Mouse (Mus musculus): Measurements from ENCODE around the gene Prss8.
"Not testable (repeated sequence)": the region's sequence is repeated elsewhere in the genome, so short reads cannot be mapped to it uniquely, and the experiment has no call there.

Gene Prss8

DNA sequence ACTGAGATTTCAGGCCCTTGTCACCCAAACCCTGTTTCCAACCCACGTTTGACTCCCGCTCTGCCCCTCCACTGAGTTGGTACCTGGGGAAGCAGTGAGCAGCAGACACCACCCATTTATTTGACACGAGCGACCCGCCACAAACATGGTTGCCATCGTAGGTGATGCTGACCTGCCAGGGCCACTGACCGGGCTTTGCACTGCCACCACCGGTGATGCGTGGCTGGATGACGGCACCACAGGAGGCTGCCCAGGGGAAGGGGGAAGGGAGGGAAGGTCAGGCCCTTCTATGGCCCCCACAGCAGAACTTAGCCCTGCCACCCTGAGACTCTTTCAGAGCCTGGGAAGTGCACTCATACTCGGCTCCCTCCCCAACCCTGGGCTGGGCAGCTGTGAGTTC lies 2.2 kb downstream of the Prss8 start:
- no peak for DNase-seq

DNA sequence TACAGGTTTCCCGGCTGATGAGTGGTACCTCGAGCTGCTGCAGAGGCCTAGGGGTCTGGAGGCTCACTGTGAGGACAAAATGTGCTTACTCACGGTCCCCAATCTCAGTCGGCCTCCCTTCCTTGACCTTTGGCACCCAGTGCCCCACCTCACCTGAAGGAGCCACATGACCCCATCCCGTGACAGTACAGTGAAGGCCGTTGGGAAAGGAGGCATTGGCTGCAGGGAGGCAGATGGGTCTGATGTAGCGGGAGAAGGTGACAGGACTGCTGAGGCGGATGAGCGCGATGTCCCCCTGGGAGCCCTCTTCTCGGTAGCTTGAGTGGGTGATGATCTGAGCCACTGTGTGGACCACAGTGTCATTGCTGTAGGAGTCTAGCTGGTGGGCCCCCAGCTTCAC lies 3.1 kb downstream of the Prss8 start:
- no peak for DNase-seq

DNA sequence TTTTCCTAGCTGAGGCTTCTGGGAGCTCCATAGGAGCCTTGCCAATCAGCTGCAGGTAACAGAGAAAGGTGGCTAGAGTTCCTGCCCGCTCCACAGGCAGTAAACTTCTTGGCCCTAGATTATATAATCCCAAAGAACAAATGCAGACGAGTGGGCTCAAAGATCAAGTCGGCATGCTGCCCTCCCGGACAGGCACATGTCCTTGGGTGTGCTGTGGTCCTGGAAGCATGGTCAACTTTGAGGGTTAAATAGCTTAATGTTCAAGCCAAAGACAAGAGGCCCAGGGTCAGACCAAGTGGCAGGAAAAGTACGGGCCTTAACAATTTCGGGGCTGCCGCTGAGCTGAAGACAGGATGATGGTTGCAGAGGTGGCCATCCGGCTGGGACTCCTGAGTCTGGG lies 3.8 kb downstream of the Prss8 start:
- DNase-seq = no peak

DNA sequence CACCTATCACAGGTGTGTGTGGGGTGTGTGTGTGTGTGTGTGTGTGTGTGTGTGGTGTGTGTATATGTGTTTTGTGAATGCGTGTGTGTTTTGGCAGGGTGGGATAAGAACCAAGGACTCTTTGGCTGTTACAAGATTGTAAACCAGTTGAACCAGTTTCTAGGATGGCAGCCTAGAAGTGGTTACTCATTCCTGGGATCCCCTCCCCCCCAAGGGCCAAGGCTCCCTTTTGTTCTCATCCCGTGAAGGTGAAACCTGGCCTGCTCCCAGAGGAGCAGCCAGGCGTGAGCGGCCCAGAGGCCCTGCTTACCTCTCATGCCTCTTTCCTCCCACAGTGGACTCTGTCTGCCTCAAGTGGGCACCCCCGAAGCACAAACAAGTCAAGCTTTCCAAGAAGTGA lies 4.7 kb downstream of the Prss8 start:
- no peak for DNase-seq

DNA sequence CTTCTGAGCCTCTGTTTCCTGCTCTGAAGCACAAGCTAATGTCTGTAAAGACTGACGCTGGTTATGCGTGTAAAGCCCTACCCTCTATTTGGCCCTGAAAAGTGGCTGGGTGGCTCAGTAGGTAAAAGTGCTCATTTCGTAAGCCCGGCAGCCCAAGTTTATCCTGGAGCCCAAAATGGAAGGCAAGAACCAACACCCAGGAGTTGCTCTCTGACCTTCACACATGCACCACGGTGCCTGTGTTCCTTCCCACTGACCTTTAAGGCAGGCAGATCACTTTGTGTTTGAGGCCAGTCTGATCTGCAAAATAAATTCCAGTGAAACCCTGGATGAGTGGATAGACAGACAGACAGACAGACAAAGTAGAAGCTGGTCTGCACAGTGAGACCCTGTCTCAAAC lies 6.2 kb downstream of the Prss8 start:
- DNase-seq = no peak

DNA sequence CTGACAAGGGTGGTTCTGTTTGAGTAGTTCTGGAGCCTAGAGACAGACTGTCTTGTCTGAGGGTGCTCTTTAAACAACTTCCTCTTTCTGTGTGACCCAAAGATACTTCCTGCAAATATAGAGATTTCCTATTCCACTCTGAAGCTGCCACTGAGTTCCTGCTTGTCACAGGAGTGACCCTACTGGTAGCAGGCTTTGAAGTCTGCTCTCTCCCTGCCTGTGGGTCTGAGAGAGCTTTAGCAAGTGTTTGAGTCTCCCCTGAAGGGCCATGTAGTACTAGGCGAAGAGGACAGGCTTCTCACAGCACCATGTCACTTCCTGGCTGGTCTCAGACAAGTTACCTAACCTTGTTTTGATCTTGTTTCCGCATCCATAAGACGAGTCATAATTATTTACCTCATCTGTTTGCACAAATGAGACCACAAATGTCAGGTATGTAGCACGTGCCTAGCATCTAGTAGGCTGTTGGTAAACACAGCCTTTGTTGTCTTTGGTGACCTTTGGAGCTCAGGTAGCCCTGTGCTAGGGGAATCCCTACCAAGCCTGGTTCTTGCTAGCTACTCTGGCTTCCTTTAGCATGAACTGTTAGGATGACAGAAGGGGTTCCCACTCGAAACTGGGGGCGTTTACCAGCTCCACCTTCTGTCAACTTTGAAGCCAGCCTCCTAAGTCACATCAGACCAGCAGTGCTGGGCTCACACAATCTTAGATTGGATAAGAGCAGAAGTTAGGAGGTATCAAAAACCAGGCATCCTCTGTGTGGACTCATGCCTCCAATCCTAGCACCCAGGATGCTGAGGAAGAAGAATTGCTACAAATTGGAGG lies 7.2 kb downstream of the Prss8 start:
- peak; percentile 21 for DNase-seq

DNA sequence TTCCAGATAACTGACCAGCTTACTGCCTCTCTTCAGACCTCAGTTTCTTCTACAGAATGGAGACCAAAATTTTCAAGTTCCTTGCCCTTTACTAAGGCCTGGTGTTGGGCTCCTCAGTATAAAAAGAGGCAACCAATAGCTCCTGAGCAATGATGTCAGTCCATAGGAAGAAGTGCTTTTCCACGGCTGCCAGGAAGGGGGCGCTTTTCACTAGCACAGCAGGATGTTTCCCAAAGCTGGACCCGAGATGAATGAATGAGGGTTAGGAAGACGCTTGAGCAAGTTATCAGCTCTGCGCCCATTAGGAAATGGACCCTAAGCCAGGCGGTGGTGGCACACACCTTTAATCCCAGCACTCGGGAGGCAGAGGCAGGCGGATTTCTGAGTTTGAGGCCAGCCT lies 8.4 kb downstream of the Prss8 start:
- DNase-seq = no peak

DNA sequence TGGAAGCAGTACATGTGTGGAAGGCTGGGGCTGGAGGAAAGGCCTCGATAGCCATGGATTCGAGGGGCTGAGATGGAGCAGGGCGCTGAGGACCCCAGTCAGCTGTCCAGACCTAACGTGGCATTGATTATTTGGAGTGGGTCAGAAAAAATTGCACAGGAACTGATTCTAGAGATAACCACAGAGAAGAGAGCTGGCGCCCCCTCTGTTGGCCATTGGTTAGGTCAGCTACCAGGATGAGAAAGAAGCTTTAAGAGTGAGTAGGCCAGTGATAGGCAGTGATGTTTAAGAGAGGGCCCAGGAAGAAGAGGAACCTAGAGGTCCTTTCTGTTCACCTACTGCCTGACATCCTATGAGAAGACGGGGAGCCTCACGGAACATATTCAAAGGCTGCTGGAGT lies 10.6 kb downstream of the Prss8 start:
- DNase-seq = no peak

DNA sequence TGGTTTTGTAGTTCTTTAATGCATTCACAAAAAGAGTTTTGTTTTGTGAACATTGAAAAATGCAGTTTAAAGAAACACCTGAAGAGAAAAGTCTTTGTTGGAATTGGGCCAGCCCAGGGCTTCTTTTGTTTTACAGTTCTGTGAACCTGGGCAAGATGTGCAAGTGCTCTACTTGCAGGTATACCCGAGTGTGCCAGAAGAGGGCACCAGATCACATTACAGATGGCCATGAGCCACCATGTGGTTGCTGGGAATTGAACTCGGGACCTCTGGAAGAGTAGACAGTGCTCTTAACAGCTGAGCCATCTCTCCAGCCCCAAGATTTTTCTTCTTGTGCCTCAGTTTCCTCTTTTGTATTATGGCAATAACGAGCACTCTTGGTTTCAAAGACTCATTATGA lies 11.7 kb downstream of the Prss8 start:
- no peak for DNase-seq

DNA sequence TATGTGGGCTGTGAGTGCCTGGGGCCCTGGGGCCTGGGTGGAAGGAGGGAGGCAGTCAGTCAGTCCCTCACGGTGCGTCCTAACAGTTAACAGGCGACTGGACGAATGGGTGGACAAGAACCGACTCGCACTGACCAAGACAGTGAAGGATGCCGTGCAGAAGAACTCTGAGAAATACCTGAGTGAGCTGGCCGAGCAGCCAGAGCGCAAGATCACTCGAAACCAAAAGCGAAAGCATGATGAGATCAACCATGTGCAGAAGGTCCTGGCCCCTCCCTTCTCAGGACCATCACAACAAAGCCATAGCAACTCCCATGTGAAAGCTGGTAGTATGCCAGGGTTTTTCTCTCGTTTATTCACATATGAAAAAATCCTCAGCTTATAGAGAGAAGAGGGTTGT lies 14.6 kb downstream of the Prss8 start:
- DNase-seq = no peak

DNA sequence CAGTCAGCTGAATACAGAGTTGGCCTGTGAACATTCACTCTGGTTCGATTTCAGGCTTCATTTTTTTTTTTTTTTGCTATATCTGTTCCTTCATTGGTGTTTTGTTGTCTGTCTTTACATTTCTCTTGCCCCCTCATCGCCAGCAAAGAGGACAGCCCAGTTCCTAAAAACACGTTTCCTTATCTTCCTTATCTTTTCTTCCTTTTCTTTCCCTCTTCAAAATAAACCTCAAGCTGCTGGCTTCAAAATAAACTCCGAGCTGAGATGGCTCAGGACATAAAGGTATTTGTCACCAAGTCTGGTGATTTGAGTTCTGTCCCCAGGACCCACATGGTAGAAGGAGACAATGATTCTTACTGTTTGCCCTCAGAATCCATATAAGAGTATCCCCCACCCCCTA lies 17.0 kb downstream of the Prss8 start:
- no peak for DNase-seq

DNA sequence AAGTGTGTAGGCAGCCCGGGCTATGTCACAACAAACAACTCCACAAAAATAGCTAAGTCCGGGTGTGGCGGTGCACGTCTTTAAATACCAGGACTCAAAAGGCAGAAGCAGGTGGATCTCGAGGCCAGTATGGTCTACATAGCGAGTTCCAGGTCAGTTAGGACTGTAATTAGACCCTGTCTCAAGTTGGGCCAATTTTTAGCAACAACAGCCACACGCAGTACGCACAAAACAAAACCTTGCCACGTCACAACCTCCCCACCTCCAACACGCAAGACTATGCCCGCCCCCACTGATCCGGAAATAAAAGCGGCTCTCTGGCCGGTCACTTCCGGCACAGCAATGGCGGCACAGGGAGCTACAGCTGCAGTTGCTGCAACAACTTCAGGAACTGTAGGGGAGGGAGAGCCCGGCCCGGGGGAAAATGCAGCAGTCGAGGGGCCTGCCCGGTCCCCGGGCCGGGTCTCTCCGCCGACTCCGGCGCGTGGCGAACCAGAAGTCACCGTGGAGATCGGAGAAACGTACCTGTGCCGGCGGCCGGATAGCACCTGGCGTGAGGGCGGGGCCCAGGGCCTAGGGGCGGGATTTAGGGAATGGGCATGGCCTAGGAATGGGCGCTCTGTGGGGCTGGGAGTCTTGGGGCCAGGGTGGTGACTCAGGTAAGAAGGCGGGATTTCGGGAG lies 17.6 kb downstream of the Prss8 start, which contains the start of gene Kat8:
TSS of gene Kat8 (plus strand) at position 327 of the 682 bp plus-strand sequence.
- peak; percentile 89 for DNase-seq

DNA sequence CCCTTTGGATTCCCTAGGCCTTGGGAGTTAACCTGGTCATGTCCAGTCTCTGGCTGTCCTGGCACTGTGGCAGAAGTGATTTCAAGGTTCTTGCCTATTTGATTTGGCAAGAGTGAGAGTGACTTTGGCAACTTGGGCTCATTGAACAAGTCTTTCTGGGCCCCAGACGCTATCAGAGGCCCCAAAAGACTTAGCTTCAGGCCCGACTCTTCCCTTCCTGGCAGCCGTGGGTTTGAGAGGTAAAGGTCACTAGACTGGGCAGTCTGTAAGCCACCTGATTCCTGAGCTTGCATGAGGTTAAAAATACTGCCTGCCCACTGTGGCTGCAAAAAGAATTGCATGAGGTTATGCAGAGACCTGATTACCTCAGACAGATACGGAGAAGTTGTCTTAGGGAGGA lies 21.2 kb downstream of the Prss8 start:
- DNase-seq = no peak

DNA sequence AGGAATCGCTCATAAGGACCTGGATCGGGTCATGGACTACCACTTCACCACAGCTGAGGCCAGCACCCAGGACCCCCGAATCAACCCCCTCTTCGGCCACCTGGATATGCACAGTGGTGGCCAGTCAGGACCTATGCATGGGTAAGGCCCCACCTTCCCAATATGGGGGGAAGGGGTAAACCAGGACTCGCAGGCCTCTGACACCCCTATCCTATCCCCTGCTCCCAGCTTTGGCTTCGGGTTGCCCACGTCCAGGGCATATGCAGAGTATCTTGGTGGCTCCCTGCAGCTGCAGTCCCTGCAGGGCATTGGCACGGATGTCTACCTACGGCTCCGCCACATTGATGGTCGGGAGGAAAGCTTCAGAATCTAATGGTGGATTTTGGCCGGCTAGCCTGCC lies 22.0 kb downstream of the Prss8 start:
- DNase-seq = no peak

DNA sequence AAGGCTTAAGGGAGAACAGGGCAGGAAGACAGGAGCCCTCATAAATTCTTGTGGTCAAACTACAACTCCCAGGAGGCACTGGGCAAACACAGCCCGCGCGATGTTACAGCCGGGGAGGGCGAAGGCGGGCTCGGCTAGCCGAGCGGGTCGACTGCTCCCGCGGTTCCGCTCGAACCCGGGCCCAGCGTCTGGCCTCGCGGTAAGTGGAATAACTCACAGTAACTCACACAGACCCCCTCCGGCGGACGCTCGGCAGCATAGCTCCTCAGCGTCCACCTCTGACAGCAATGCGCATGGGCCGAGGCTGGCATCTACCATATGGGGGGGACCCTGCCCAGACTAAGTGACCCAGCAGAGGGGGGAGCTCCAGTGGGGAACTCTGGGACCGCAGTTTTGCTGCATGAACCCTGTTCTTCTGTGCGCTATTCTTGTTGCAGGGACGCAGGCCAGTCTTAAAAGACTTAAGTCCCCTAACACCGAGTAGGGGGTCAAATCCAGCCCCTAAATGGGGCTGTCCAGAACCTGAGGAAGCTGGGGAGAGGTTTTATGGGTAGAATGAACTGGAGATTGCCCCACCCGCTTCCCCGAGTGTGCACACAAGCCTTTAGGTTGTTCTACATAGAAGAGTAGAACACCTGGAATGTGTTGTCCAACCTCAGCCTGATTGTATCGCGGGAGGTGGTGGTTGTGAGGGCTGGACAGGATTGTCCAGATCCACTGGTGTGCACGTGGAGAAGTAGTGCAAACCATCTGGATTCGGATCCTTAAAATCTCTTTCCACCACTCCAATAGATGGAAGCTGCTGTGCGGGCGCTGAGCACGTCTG lies 25.7 kb downstream of the Prss8 start, which contains the start of gene Bckdk:
TSS of gene Bckdk (plus strand) at position 112 of the 826 bp plus-strand sequence.
- peak; percentile 80 for DNase-seq

DNA sequence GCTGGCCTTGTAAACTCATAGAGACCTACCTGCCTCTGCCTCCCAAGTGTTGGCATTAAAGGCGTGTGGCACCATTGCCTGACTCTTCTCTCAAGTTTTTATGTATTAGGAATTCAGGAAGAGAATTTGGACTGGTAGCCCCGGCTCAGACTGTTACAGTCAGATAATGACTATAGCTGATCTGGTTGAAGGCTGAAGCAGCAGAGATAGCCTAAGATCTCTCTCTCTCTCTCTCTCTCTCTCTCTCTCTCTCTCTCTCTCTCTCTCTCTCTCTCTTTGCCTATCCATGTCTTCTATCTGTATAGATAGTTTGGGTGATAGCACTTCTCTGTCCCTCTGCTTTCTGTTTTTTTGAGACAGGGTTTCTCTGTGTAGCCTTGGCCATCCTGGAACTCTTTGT lies 28.1 kb downstream of the Prss8 start:
- DNase-seq = no peak

DNA sequence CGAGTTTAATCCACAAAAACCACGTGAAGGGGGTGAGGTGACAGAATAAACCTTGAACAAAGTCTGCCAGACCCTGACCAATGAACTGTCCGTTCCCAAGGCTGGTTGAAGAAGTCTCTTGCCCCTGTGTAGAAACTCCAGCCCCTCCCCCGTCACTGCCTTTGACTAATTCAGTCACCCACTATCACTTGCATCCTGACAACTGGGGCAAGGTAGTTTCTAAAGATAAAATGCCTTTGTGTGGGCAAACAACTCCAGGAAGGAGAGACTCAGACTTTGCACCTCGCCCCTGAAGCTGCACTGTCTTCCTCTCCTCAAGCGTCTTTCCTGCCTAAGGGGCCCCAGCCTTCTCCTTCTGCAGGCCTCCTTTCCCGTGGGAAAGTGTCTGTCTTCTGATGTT lies 29.9 kb downstream of the Prss8 start:
- no peak for DNase-seq

DNA sequence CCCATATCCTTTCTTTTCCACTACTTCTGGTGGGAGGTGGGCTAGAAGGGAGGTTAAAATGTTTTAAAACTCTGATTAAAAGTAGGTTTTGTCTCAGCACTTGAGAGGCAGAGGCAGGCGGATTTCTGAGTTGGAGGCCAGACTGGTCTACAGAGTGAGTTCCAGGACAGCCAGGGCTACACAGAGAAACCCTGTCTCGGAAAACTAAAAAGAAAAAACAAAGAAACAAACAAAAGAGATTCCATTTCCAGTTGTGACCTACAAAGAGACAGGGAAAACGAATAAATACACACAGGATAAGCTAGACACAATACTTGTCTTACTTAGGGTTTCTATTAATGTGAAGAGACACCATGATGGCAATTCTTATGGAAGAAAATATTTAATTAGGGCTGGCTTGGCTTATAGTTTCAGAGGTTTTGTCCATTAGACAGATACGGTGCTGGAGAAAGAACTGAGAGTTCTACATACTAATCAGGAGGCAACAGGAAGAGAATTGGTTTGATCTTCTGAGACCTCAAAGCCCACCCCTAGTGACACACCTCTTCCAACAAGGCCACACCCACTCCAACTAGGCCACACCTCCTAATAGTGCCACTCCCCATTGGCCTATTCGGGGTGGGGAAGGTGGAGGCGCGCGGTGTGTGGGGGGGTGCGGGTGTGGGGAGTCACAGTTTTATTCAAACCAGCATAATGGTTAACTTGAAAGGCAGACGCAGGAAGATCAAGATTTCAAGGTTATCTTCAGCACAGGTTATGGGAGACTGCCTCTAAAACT lies 31.5 kb downstream of the Prss8 start:
- no peak for DNase-seq

DNA sequence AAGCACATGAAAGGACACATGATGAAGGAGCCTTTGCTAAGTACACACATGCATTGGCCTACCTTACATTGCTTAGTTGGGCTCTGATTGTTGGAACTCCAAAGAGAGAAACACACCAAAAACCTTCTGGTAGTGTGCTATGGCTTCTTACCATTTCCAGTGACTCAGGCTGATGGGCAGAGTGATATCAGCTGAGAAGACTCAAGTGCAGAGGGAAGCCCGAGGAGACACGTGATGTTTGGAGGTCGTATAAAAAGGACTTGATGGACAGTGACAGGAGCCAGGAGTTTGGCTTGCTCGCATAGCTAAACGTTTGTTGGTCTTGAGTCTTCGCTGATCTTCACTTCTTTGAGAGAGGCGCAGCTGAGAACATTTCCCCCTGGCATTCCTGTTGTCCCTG lies 32.4 kb downstream of the Prss8 start:
- no peak for DNase-seq

DNA sequence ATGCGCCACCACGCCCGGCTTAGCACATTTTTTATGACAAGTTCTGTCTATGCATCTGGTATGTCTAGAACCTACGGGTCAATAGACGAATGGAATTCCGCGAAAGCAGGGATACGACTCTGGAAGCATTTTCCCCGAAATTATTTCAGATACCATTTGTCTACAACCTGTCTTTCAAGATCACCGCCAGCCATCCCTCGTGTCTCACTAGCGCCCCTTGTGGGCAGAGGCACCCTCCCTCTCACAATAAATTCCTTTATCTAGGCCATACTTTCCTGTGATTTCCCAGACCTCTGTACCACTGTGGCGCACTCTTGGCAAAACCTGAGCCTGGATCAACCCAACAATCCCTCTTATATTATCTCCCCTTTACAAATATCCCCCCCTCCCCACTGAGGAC lies 33.5 kb downstream of the Prss8 start:
- DNase-seq = peak; percentile 37

DNA sequence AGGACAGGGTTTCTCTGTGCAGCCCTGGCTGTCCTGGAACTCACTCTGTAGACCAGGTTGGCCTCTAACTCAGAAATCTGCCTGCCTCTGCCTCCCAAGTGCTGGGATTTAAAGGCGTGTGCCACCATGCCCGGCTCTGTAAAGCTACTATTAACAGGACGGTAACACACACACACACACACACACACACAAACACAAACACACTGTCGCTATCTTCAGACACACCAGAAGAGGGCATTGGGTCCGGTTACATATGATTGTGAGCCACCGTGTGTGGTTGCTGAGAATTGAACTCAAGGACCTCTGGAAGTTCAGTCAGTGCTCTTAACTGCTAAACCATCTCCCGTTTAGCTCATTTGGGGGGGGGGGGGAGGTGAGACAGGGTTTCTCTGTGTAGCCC lies 34.0 kb downstream of the Prss8 start:
- not testable (repeated sequence) for DNase-seq

DNA sequence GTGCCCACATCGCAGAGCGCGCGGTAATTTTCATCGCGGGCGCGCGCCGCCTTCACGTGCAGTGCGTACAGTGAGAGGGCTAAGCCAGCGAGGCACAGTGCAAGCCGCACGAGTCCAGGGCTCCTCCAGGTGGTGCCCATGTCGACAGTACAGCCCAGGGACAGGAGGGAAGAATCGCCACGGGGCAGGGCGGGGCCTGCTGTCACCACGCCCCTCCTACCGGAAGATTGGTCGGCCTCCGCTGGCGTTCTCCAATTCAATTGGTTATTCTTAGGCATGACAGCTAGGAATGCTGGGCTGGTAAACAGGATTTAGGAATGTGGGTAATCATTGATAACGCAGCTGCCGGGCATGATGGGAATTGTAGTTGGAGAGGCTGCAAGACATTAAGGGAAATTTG lies 34.5 kb downstream of the Prss8 start, which contains the start of the genes Gm21974 and Vkorc1:
TSS of gene Gm21974 (minus strand) at position 13 of the 400 bp plus-strand sequence.
TSS of gene Vkorc1 (minus strand) at position 176 of the 400 bp plus-strand sequence.
- peak; percentile 96 for DNase-seq

Measured in right cerebral cortex, adult 18-20 months (tissue).